Mouse (Mus musculus): ENCODE measurements around the gene Spin1. TPM values are rescaled to one million over a fixed set of nuclear protein-coding genes. Genes with fewer than 3 reads are reported as not detected.
A peak's percentile ranks its signal among the peaks of the same experiment; 100 is the strongest.

The Spin1 gene
- polyA plus RNA-seq, 1 experiment: 25.5 TPM

GRCm38 (mm10) chr13:51156014-51156386 is 55.3 kb downstream of the Spin1 start:
- H3K4me1 ChIP-seq (ENCODE audit: control insufficient read depth, insufficient read depth, low read length): no peaks in the 10 kb centered on the region
- no peak overlapping the region for H3K4me3 ChIP-seq (replicated peaks; ENCODE audit: extremely low read depth, low read depth, low read length)
- no peak for DNase-seq
- WGBS: 85% methylated on average over 6 of the region's 6 CpGs
- no peak for TF ChIP-seq CTCF (IDR thresholded peaks at IDR 0.05; ENCODE audit: insufficient read depth, low read length)
- no peak for TF ChIP-seq POLR2A (IDR thresholded peaks at IDR 0.05; ENCODE audit: borderline replicate concordance, extremely low read depth, low read depth, low read length)

GRCm38 (mm10) chr13:51157291-51157690 is 56.6 kb downstream of the Spin1 start:
- H3K4me3 ChIP-seq (replicated peaks; ENCODE audit: extremely low read depth, low read depth, low read length): no peak overlapping the region
- TF ChIP-seq POLR2A (IDR thresholded peaks at IDR 0.05; ENCODE audit: borderline replicate concordance, extremely low read depth, low read depth, low read length): no peak
- no peak for TF ChIP-seq CTCF (IDR thresholded peaks at IDR 0.05; ENCODE audit: insufficient read depth, low read length)
- DNase-seq: no peak
- WGBS: 39% methylated on average over 3 of the region's 3 CpGs
- H3K4me1 ChIP-seq (ENCODE audit: control insufficient read depth, insufficient read depth, low read length): peaks cover 4% of the 10 kb centered on the region

DNA sequence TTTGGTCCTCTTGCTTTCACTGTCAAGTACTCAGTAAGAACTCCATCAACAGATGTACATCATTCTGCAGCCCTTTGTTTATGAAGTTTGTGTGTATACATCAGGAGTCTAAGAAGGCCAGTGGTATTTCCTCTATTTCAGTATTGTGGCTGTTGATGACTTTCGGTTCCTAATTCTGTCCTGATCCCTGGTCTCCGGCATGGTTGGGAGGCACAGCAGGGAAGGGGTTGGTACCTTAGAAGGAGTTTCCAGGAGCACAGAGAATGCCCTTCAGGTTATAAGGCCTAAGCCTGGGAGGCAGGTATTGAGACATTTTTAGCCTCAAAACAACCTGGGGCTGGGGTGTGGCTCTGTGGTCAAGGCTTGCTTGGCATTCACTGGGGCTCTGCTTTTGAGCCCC is 61.0 kb downstream of the Spin1 start:
- no peak for DNase-seq
- TF ChIP-seq POLR2A (IDR thresholded peaks at IDR 0.05; ENCODE audit: borderline replicate concordance, extremely low read depth, low read depth, low read length) (no peak), CTCF (IDR thresholded peaks at IDR 0.05; ENCODE audit: insufficient read depth, low read length) (no peak)
- WGBS: 37% methylated on average over 2 of the region's 2 CpGs
- Histone ChIP-seq H3K4me1 (ENCODE audit: control insufficient read depth, insufficient read depth, low read length) (peaks cover 4% of the 10 kb centered on the region), H3K4me3 (replicated peaks; ENCODE audit: extremely low read depth, low read depth, low read length) (no peak overlapping the region)

DNA sequence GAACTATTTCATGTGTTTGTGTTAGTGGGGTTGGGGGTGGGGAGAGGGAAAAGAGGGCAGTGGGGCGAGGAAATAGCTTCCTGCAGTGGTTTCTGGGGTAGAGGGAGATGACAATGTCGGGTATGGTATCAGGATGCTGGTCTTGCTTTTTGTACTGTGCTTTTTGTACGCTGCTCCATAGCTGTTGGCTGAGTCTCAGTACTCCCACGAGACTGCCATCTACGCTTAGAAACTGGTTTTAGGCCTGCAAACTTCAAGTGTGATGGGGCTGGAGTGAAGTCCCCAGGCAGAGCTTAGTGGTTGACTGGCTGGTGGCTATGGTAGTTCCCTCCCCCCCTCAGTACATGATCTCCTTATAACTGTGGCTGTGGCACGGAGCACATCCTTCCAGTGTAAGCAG is 61.6 kb downstream of the Spin1 start:
- no peak for DNase-seq
- WGBS: 64% methylated on average over 6 of the region's 6 CpGs
- peaks cover 4% of the 10 kb centered on the region for H3K4me1 ChIP-seq (ENCODE audit: control insufficient read depth, insufficient read depth, low read length)
- TF ChIP-seq POLR2A (IDR thresholded peaks at IDR 0.05; ENCODE audit: borderline replicate concordance, extremely low read depth, low read depth, low read length) (no peak), CTCF (IDR thresholded peaks at IDR 0.05; ENCODE audit: insufficient read depth, low read length) (no peak)
- H3K4me3 ChIP-seq (replicated peaks; ENCODE audit: extremely low read depth, low read depth, low read length): no peak overlapping the region

- TF ChIP-seq CTCF (IDR thresholded peaks at IDR 0.05; ENCODE audit: insufficient read depth, low read length): no peak
- TF ChIP-seq POLR2A (IDR thresholded peaks at IDR 0.05; ENCODE audit: borderline replicate concordance, extremely low read depth, low read depth, low read length): no peak
- no peak for DNase-seq
- Histone ChIP-seq H3K4me1 (ENCODE audit: control insufficient read depth, insufficient read depth, low read length) (peaks cover 3% of the 10 kb centered on the region), H3K4me3 (replicated peaks; ENCODE audit: extremely low read depth, low read depth, low read length) (no peak overlapping the region)
- 53% methylated on average over 11 of the region's 11 CpGs for WGBS
Measured at GRCm38 (mm10) chr13:51166711-51167110, 66.0 kb downstream of the Spin1 start.

DNA sequence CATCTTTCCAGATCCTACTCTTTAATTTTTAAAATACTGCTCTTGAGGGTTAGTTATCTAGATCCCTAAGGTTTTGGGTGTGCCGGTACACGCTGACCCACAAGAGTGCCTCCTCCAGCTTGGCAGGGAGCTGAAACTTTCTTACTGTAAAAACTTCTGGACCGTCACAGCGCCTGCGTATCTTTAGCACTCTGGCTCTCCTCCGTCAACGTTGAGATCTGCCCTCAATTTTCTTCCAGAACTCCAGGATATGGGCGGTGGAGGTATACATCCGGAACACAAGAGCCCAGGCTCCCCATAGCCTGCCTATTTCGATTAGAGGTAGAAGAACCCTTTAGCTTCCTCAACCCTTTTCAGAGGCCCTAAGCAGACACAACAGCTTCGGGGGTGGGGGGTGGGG is 69.5 kb downstream of the Spin1 start:
- no peak overlapping the region for H3K4me3 ChIP-seq (replicated peaks; ENCODE audit: extremely low read depth, low read depth, low read length)
- DNase-seq: peak; percentile 11
- 17% methylated on average over 11 of the region's 11 CpGs for WGBS
- H3K4me1 ChIP-seq (ENCODE audit: control insufficient read depth, insufficient read depth, low read length): peaks cover 2% of the 10 kb centered on the region; the same call in 1 of the 2 replicates
- no peak for TF ChIP-seq CTCF (IDR thresholded peaks at IDR 0.05; ENCODE audit: insufficient read depth, low read length)
- no peak for TF ChIP-seq POLR2A (IDR thresholded peaks at IDR 0.05; ENCODE audit: borderline replicate concordance, extremely low read depth, low read depth, low read length)

- peak; percentile 58 for DNase-seq
- 2% methylated on average over 64 of the region's 64 CpGs for WGBS
Measured at GRCm38 (mm10) chr13:51170691-51171680, 70.3 kb downstream of the Spin1 start, which contains the start of gene Nxnl2. TSS of gene Nxnl2 (plus strand) at chr13:51171022.

GRCm38 (mm10) chr13:51172601-51173000 is 71.9 kb downstream of the Spin1 start:
- TF ChIP-seq POLR2A (IDR thresholded peaks at IDR 0.05; ENCODE audit: borderline replicate concordance, extremely low read depth, low read depth, low read length): no peak
- no peak for TF ChIP-seq CTCF (IDR thresholded peaks at IDR 0.05; ENCODE audit: insufficient read depth, low read length)
- 97% methylated on average over 7 of the region's 7 CpGs for WGBS

More at GRCm38 (mm10) chr13:51170691-51171680, 70.3 kb downstream of the Spin1 start, which contains the start of gene Nxnl2:
- TF ChIP-seq CTCF (IDR thresholded peaks at IDR 0.05; ENCODE audit: insufficient read depth, low read length): peak; percentile 56
- TF ChIP-seq POLR2A (IDR thresholded peaks at IDR 0.05; ENCODE audit: borderline replicate concordance, extremely low read depth, low read depth, low read length): no peak
- peak within 1 kb of the TSS; percentile 57 for H3K4me3 ChIP-seq (replicated peaks; ENCODE audit: extremely low read depth, low read depth, low read length)
- peaks cover 2% of the 10 kb centered on the region; the same call in 1 of the 2 replicates for H3K4me1 ChIP-seq (ENCODE audit: control insufficient read depth, insufficient read depth, low read length)

GRCm38 (mm10) chr13:51178932-51179331 is 78.3 kb downstream of the Spin1 start:
- 55% methylated on average over 10 of the region's 10 CpGs for WGBS
- no peak for DNase-seq
- Histone ChIP-seq H3K4me3 (replicated peaks; ENCODE audit: extremely low read depth, low read depth, low read length) (no peak overlapping the region), H3K4me1 (ENCODE audit: control insufficient read depth, insufficient read depth, low read length) (no peaks in the 10 kb centered on the region)
- no peak for TF ChIP-seq POLR2A (IDR thresholded peaks at IDR 0.05; ENCODE audit: borderline replicate concordance, extremely low read depth, low read depth, low read length)
- TF ChIP-seq CTCF (IDR thresholded peaks at IDR 0.05; ENCODE audit: insufficient read depth, low read length): no peak

More at GRCm38 (mm10) chr13:51172601-51173000, 71.9 kb downstream of the Spin1 start:
- DNase-seq: no peak
- no peak overlapping the region for H3K4me3 ChIP-seq (replicated peaks; ENCODE audit: extremely low read depth, low read depth, low read length)
- H3K4me1 ChIP-seq (ENCODE audit: control insufficient read depth, insufficient read depth, low read length): peaks cover 2% of the 10 kb centered on the region; the same call in 1 of the 2 replicates

Data from lung, adult 2 months (tissue).